Mouse (Mus musculus) spleen, embryonic (tissue): ENCODE measurements around the gene Fxyd7.

Experiments
- CTCF ChIA-PET: fragments of 350-600 bp; sonication (Branson Sonifier 250); formaldehyde crosslinking; loops from one replicate; lab custom pipeline; 2022; lab: Charles Lee

Gene Fxyd7

GRCm38 (mm10) chr7:31053882-31054447 is 2.7 kb upstream of the Fxyd7 start:
- CTCF ChIA-PET = interaction anchor here (0.7 kb wide), 1 partner anchor 33 kb away, joined by 4 read pairs; no protein-coding TSS in a partner anchor

GRCm38 (mm10) chr7:31052636-31053434 is 1.6 kb upstream of the Fxyd7 start:
- CTCF ChIA-PET = no interaction called here

- CTCF ChIA-PET = interaction anchor here (1.8 kb wide), 1 partner anchor 10 kb away, joined by 6 read pairs; the partner anchor contains the start of gene Fxyd5
These were observed 976 bp upstream of the Fxyd7 start for GRCm38 (mm10) chr7:31052251-31052635.

- CTCF ChIA-PET = interaction anchor here (1.8 kb wide), 1 partner anchor 9 kb away, joined by 6 read pairs; the partner anchor contains the start of gene Fxyd5
These were observed 346 bp downstream of the Fxyd7 start for GRCm38 (mm10) chr7:31050921-31051320.

GRCm38 (mm10) chr7:31050487-31050886 is 780 bp downstream of the Fxyd7 start:
- CTCF ChIA-PET = interaction anchor here (0.6 to 1.8 kb wide), 2 partner anchors 8 to 1572 kb away, joined by 4 to 6 read pairs; partner anchors contain the start of gene Fxyd5

GRCm38 (mm10) chr7:31049846-31050281 is 1.4 kb downstream of the Fxyd7 start:
- CTCF ChIA-PET = no interaction called here

GRCm38 (mm10) chr7:31049135-31049845 is 2.0 kb downstream of the Fxyd7 start:
- CTCF ChIA-PET = no interaction called here

- CTCF ChIA-PET = interaction anchor here (1.5 to 1.9 kb wide), 2 partner anchors 9 to 10 kb away, joined by 4 to 6 read pairs; partner anchors contain the start of gene Fxyd7
These were observed 8.8 kb downstream of the Fxyd7 start, which contains the start of gene Fxyd5 for GRCm38 (mm10) chr7:31042431-31042910. Gene Fxyd5 (minus strand): TSS chr7:31042481.

- CTCF ChIA-PET = interaction anchor here (0.5 to 1.9 kb wide), 4 partner anchors 9 to 24 kb away, joined by 4 to 8 read pairs (median 6); partner anchors contain the start of gene Fxyd7
These were observed 9.5 kb downstream of the Fxyd7 start for GRCm38 (mm10) chr7:31041662-31042315.

- CTCF ChIA-PET = no interaction called here
These were observed 10.3 kb downstream of the Fxyd7 start for GRCm38 (mm10) chr7:31041023-31041407.

GRCm38 (mm10) chr7:31040281-31041022 is 10.8 kb downstream of the Fxyd7 start:
- CTCF ChIA-PET = interaction anchor here (0.7 kb wide), 1 partner anchor 132 kb away, joined by 3 read pairs; no protein-coding TSS in a partner anchor

- CTCF ChIA-PET = no interaction called here
These were observed 12.3 kb downstream of the Fxyd7 start for GRCm38 (mm10) chr7:31039011-31039410.

- CTCF ChIA-PET = interaction anchor here (0.6 to 1.0 kb wide), 4 partner anchors 8 to 133 kb away, joined by 3 to 6 read pairs (median 3); no protein-coding TSS in a partner anchor
These were observed 13.6 kb downstream of the Fxyd7 start for GRCm38 (mm10) chr7:31037675-31038074.

GRCm38 (mm10) chr7:31036917-31037316 is 14.3 kb downstream of the Fxyd7 start:
- CTCF ChIA-PET = interaction anchor here (0.6 to 1.0 kb wide), 4 partner anchors 9 to 128 kb away, joined by 3 to 8 read pairs (median 4); no protein-coding TSS in a partner anchor

- CTCF ChIA-PET = no interaction called here
These were observed 16.0 kb downstream of the Fxyd7 start for GRCm38 (mm10) chr7:31035291-31035690.

- CTCF ChIA-PET = interaction anchor here (0.7 kb wide), 1 partner anchor 980 kb away, joined by 6 read pairs; no protein-coding TSS in a partner anchor
These were observed 16.5 kb downstream of the Fxyd7 start for GRCm38 (mm10) chr7:31034789-31035188.

- CTCF ChIA-PET = interaction anchor here (0.7 kb wide), 1 partner anchor 33 kb away, joined by 10 read pairs; no protein-coding TSS in a partner anchor
These were observed 17.7 kb downstream of the Fxyd7 start for GRCm38 (mm10) chr7:31033409-31034165.

- CTCF ChIA-PET = interaction anchor here (0.5 to 0.6 kb wide), 2 partner anchors 46 to 400 kb away, joined by 6 to 10 read pairs; no protein-coding TSS in a partner anchor
These were observed 19.5 kb downstream of the Fxyd7 start for GRCm38 (mm10) chr7:31031731-31032130.

GRCm38 (mm10) chr7:31030717-31031116 is 20.6 kb downstream of the Fxyd7 start:
- CTCF ChIA-PET = no interaction called here
